Mouse (Mus musculus) adrenal gland, adult (tissue): Measurements from ENCODE around the gene Flt3l.
"Not testable (repeated sequence)": the region's sequence is repeated elsewhere in the genome, so short reads cannot be mapped to it uniquely, and the experiment has no call there.

Source experiments
- DNase-seq, 2 experiments: peaks; one replicate each; pipeline ENCODE4 v3.0.0; 2022 to 2023; ENCODE audit warnings: low spot score in 1 of 2; ENCODE audit not compliant: inconsistent age in 2 of 2

The Flt3l gene

GRCm38 (mm10) chr7:45125144-45125600 lies 11.1 kb downstream of the Flt3l start:
- DNase-seq = peak; percentile 25 to 76

DNA sequence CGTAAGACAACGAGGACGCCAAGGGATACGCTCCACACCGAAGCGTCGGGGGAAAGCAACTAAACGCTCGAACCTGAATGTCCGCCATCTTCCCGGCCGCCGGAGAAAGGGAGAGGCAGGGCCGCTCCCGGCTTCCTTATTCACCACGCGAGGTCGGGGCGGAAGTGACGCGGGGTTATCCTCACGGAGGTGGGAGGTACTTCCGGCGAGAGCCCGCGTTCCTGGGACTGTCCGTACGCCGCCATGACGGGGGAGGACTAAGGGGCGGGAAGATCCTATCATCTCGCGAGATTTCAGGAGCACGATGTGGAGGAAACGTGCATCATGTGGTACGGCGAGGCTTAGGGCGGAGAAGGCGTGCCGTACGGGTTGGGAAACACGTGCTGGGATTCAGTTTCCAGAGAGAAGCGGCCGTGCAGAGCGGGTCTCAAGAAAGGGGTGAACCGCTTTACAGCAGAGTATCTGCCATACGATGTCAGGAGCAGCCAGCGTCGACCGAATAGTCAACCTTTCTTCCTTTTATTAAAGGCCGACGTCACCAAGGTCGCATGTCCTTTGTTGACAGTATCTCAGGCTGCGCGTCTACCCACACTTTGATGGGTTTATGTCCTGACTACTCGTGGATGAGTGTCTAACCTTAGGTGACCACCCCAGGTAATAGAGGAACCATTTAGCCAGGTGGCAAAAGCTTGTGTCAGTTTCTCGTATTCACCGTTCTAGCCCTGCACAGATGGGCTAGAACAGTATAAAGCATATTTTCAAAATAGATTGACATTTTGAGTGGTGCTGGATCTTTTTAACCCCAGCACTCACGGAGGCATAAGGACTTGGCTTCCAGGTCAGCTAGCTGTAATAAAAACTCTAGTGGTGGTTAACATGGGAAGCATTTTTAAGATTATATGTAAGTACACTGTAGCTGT lies 11.7 kb downstream of the Flt3l start, which contains the start of gene Rps11:
Gene Rps11 (minus strand): TSS at position 216 of the 920 bp plus-strand sequence.
- peak; percentile 99 for DNase-seq

GRCm38 (mm10) chr7:45123186-45123570 lies 13.1 kb downstream of the Flt3l start:
- peak in 1 of 2 experiments; percentile 53 for DNase-seq

DNA sequence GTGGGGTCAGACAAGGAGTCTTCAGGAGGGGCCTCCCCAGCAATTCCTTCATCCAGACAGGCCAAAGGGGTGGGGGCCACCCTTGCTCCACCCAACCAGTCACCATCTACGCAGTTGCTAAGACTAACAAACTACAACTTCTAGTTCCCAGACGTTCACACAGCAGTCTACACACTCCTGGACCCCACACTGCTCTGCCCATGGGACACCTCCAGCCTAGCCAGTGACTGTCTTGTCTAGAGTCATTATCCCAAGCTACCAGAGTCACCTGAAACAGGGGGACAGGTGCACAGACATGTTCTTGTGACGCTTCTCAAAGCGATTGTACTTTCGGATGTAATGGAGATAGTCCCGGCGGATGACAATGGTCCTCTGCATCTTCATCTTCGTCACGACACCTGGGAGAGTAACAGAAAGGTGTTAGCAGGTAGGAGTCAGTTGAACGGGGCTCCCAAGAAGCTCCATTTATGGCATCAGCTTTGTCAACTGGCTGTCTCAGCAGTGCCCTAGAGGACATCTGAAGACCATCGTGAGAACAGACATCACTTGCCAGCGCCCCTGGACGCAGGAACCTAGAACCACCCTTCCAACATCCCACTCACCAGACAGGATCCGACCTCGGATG lies 13.6 kb downstream of the Flt3l start:
- peak; percentile 31 to 71 for DNase-seq

DNA sequence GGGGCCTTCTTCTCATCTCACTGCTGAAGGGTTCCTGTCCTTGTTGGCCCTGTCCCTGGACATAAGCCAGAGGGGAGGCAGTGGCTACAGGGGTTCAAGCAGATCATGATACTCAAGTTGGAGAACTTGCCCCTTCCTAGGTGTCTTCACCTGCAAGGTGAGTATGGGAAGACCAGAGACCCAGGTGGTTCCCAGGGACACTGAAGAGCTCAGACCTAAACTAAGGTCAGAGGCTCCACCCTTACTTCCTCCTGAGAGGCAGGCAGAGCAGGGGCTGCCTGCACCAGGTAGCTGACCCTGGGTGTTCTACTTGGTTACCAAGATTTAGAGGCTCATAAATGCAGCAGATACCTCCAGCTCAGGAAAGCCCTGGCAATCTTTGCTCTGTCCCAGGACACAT lies 14.3 kb downstream of the Flt3l start:
- peak; percentile 26 to 39 for DNase-seq

DNA sequence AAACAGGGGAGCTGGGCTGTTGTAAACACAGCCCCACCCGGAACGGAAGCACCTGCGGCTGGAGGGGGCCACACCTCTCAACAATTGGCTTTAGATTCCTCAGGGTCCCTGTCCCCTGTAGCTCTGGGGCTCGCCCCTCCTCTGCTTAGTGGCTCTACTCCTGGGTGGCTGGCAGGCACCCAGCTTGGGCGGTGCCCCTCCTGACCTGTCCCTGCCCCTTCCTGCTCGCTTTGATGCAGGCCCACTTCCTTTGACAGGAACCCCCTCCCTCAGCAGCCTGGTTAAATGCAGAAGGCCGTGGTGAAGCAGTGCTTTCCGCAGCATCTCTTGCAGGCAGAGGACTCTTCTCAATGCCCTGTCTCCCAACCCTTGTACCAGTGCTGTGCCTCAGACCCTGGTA lies 14.8 kb downstream of the Flt3l start:
- DNase-seq = peak; percentile 57 to 73

- DNase-seq = peak; percentile 11 to 42
These were observed 16.2 kb downstream of the Flt3l start for GRCm38 (mm10) chr7:45119780-45120709.

DNA sequence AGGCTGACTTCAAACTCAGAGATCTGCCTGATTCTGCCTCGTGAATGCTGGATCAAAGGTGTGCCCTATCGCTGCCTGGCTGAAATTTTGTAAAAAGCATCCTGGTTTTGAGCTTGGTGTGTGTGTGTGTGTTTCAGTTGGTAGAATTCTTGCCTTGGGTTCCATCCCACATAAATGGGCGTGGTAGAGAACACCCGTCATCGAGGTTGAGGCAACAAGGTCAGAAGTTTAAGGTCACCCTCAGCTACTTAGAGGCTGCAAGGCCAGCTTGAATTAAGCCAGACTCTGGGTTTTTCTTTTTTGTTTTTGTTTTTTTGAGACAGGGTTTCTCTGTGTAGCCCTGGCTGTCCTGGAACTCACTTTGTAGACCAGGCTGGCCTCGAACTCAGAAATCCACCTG lies 17.9 kb downstream of the Flt3l start:
- peak; percentile 44 to 80 for DNase-seq

GRCm38 (mm10) chr7:45117566-45117965 lies 18.7 kb downstream of the Flt3l start:
- DNase-seq = peak in 1 of 2 experiments; percentile 16

- no peak for DNase-seq
These were observed 22.8 kb downstream of the Flt3l start for GRCm38 (mm10) chr7:45113476-45113875.

DNA sequence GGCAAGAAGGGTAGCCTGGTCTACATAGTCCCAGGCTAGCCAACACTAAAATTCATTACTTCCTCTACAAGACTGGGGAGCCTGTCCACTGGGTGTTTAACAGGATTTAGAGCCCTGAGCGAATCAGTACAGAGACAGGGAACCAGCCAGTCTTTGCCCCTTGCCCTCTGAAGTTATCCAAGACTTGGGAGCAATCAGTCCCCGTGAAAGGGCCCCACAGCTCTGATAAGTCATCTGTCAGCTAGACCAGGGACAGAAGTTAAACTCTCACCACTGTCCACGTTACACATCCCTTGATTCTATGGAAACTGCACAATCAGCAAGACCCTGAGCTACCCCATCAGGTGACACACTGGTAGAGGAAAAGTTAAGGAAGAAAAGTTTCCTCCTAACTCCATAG lies 23.7 kb downstream of the Flt3l start:
- no peak for DNase-seq

DNA sequence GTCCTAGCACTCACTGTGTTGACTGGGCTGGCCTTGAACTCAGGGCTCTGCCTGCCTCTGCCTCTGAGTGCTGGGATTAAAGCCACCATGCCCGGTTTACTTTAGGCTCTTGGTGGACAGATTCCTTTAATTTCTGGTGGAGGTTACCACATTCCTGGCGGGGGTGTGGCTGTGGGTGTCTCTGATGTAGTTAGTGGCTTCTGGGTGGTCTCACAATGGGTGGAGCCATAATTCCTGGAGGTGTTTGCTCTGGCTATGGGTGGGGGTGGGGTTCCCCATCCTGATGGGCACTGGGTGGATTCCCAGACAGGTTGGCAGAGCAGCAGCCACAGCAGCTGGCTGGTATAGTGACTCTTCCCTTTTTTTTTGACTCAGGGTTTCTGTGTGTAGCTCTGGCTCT lies 24.3 kb downstream of the Flt3l start:
- no peak for DNase-seq

DNA sequence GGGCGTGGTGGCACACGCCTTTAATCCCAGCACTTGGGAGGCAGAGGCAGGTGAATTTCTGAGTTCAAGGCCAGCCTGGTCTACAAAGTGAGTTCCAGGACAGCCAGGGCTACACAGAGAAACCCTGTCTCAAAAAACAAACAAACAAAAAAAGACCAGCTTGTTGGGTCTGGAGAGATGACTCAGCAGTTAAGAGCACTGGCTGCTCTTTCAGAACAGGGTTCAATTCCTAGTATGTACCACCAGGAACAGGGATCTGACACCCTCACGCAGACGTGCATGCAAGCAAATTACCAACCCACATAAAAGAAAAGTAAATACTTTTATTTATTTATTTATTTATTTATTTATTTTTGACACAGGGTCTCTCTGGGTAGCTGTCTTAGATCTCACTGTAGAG lies 26.1 kb downstream of the Flt3l start:
- DNase-seq = not testable (repeated sequence)

GRCm38 (mm10) chr7:45107052-45107645 lies 29.1 kb downstream of the Flt3l start:
- DNase-seq = no peak

DNA sequence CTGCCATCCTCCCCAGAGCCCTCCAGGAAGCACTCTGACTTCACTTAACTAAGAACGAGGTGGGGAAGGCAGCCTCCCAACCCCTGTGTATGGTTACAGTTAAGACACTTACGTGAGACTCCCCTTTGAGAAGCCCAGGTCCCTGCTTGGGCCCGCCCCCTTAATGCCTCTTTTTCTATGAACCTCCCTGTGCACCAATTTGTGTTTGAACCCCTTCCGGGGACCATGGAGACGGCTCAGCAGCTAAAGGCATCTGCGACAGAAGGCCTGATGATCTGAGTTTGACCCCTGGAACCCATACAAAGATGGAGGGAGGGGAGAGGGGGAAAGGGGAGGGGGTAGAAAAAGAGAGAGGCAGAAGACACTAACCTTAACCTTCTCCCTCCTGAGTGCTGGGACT lies 29.8 kb downstream of the Flt3l start:
- DNase-seq = no peak

DNA sequence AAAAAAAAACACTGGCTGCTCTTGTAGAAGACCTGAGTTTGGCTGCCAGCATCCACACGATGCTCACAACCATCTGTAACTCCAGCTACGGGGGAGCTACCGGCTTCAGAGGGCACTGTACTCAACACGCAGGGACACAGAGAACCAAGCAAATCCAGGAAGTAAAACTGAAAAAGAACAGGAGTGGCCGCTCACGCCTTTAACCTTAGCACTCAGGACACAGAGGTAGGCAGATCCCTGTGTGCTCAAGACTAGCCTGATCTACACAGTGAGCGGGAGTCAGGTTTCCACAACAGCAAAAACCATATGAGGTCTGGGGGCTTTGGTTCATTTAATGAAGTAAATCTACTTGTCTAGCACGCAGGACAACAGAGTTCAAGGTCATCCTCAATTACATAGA lies 30.7 kb downstream of the Flt3l start:
- DNase-seq = no peak

GRCm38 (mm10) chr7:45104941-45105340 lies 31.3 kb downstream of the Flt3l start:
- DNase-seq = no peak

DNA sequence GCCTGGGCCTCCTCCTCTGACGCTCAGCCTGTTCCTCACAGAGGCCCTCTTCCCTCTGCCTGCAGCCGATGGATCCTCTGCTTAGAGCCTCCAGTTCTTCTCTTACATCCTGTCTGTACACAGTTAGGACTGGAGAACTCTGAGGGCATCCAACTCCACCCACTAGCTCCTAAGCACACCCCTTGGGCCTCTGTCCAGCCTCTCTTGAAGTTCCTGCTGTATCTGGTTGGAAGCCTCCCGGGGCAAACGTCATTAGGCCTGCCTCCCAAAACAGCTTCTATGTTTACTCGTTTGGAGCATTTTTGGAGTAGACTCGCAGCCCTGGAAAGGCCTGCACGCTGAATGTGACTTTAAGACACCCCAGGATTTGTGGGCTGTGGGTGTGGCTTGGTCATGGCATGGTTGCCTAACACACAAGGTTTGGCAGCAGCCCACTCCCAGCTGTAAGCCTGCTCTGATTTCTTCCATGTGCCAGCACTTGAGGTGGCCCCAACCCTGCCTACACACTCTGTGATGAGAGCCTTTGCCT lies 32.5 kb downstream of the Flt3l start, which contains the start of gene Fcgrt:
Gene Fcgrt (minus strand): TSS at position 200 of the 529 bp plus-strand sequence.
- DNase-seq = peak; percentile 95 to 97

- DNase-seq = peak; percentile 50 to 73
These were observed 33.2 kb downstream of the Flt3l start for GRCm38 (mm10) chr7:45102940-45103585.

DNA sequence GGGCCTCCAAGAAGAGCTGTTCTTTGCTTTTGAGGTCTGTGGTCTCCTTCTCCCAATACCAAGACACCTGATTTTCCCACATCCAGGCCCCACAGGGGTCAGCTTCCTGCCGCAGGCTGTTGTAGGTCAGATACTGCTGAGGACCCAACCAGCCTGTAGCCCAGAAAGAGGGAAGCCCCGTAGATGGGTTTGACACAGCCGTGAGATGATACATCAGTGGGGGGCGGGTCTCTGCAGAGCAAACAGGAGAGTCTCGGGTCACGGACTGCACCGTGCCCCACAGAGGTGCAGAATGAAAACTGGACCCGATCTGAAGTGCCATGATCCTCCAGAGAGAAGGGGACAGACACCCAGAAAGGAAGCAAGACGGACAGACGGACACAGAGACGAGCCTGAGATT lies 33.8 kb downstream of the Flt3l start:
- DNase-seq = peak in 1 of 2 experiments; percentile 44
